Mouse (Mus musculus): ENCODE measurements around the gene Gm21776. TPM values are rescaled to one million over a fixed set of nuclear protein-coding genes. Genes with fewer than 3 reads are reported as not detected.
"Not testable (repeated sequence)": the region's sequence is repeated elsewhere in the genome, so short reads cannot be mapped to it uniquely, and the experiment has no call there.

Gm21776 gene
- not detected in 2 replicates for polyA plus RNA-seq (2015; fragmentation: Nextera tagmentation; extraction: Ambion mirVana)

DNA sequence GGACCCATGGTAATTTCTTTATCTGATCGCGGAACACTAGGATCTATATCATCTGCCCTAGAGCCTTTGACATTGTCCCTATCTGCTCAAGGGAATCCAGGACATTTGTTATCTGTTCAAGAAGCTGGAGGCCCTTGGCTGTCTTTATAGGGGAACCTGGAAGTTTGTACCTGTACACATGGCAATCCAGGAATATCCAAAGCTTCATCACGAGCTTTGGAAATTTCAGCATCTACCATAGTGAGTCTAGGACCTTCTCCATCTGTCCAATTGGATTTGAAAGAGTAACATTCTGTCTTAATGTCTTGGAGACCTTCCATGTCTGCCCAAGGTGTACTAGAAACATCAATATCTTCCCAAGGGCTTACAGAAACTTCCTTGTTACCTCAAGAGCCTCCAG lies at the start of gene Gm21776:
Gm21776 (plus strand) TSS at position 301 of the 400 bp plus-strand sequence.
- H3K27me3 ChIP-seq (ENCODE audit: control insufficient read depth, insufficient read depth, low read length); H3K36me3 ChIP-seq (ENCODE audit: control insufficient read depth, insufficient read depth); H3K4me1 ChIP-seq (ENCODE audit: control insufficient read depth, insufficient read depth, low read length); H3K27ac ChIP-seq (ENCODE audit: low read length); H3K9ac ChIP-seq (ENCODE audit: low read length); H3K4me3 ChIP-seq (ENCODE audit: low read length); ATAC-seq (replicated peaks; ENCODE audit: extremely low read depth, insufficient read depth, low FRiP score); H3K4me2 ChIP-seq (ENCODE audit: low read depth, low read length); H3K9me3 ChIP-seq (replicated peaks; ENCODE audit: control insufficient read depth, low read length): not testable (repeated sequence)
- WGBS = no CpG with 5 or more reads among the region's 3 CpGs
